Mouse (Mus musculus) megakaryocyte, embryonic 14.5 days (primary cell): ENCODE measurements at regions not wholly inside any gene's neighbourhood (a gene's known extent, or its start where the extent isn't known, plus 50 kb on each side); places are given as distances from the start of the nearest gene placed in this dataset.

Experiments
- FLI1 ChIP-seq: IDR thresholded peaks from 2 replicates; pipeline ENCODE4 v1.6.1; 2012; ENCODE audit warnings: low read length, inconsistent platforms, mixed read lengths
- GATA1 ChIP-seq: IDR thresholded peaks from 3 replicates; pipeline ENCODE4 v1.6.1; 2012; ENCODE audit warnings: mixed read lengths, low read length, inconsistent platforms, borderline replicate concordance

DNA sequence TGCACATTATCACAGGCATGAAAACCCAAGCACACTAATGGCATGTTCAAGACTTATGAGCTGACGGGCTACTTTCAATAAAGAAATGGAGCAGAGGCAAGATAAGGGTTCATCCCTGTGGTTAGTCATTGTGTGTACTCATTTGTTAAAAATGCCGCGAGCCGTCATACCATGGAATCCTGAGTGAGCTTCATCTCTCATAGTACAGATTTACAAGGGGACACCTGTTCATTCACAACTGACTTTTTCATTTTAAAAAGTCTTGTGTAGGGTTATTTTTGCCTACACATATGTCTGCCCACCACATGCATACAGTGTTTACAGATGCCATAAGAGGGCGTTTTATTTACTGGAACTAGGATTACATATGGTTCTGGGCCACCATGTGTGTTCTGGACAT lies 81.7 kb upstream of the Irx5 start:
- TF ChIP-seq GATA1 = no peak
- TF ChIP-seq FLI1 = no peak
